Mouse (Mus musculus): ENCODE data around the gene Chrne. TPM values are rescaled to one million over a fixed set of nuclear protein-coding genes. Genes with fewer than 3 reads are reported as not detected.

Chrne gene
- not detected in 2 replicates for polyA plus RNA-seq (2012; rRNA removed)

DNA sequence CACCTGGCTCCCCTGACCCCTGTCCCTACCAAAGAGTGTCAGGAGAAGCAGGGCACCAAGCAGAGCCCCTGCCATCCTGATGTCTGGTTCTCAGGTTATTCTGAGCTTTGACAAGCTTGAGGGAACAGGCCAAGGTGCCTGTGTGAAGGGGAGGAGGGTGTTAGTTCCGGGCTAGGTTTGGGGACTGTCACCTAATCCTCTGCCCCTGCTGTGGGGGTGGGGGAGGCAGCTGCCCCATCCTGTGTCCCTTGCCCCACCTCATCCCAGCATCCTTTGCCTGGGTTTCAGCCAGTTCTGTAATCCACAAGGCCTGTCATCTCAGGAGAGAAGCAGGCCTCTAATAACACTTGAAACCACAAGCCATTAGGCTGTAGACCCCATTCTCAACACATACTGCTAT is at the start of gene Chrne:
TSS of gene Chrne (minus strand) at position 116 of the 400 bp plus-strand sequence.

DNA sequence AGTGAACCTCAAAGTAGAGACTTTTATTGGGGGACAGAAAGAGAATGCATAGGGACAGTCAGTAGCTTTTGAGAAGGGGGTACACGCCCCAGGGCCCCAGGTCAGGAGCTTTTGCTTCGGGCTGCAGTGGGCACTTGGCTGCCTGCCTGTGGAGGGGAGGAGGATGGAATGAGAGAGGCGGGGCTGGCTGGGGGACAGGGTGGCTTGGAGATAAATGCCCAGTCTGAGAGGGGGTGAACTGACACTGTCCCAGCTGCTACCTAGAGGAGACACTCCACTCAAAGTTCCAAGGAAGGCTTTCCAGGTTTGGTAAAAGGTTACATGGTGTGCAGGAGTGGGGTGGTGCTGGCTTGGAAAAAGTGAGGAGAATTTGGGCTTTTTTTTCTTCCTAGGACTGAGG is 37.9 kb upstream of the Chrne start, which contains the start of gene Eno3:
TSS of gene Eno3 (plus strand) at position 239 of the 400 bp plus-strand sequence.

DNA sequence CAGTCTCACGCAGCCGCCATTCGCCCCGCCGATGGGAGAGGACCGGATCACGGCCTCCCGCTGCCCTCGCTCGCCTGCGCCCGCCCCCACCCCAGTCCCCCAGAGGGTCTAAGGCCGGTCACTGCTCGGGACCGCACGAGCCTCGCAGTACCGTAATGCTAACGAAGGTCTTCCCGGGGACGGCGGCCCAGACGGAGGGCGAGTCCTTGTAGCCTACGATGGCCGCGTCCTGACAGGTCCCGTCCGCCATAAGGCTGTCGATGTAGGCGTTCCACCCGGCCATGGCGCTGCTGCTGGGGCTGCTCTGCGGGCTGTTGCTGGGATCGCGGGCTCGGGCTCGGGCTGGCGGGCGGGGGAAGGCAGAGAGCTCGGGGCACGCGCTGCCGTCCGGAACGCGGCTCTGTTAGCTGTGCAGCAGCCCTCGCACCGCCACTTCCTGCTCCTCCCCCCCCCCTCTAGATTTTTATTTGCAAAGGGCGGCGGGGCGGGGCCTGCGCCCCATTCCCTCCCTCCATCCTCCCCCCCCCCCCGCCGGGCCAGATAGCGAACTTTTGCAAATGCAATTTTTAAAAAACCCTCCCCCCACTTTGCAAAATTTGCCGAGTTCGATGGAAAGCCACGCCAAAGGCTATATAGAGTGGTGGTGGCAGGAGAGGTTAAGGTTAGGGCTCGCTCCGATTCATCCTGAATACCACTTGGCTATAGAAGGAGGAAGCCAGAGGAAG is 35.3 kb upstream of the Chrne start, which contains the start of gene Pfn1:
TSS of gene Pfn1 (minus strand) at position 447 of the 725 bp plus-strand sequence.

DNA sequence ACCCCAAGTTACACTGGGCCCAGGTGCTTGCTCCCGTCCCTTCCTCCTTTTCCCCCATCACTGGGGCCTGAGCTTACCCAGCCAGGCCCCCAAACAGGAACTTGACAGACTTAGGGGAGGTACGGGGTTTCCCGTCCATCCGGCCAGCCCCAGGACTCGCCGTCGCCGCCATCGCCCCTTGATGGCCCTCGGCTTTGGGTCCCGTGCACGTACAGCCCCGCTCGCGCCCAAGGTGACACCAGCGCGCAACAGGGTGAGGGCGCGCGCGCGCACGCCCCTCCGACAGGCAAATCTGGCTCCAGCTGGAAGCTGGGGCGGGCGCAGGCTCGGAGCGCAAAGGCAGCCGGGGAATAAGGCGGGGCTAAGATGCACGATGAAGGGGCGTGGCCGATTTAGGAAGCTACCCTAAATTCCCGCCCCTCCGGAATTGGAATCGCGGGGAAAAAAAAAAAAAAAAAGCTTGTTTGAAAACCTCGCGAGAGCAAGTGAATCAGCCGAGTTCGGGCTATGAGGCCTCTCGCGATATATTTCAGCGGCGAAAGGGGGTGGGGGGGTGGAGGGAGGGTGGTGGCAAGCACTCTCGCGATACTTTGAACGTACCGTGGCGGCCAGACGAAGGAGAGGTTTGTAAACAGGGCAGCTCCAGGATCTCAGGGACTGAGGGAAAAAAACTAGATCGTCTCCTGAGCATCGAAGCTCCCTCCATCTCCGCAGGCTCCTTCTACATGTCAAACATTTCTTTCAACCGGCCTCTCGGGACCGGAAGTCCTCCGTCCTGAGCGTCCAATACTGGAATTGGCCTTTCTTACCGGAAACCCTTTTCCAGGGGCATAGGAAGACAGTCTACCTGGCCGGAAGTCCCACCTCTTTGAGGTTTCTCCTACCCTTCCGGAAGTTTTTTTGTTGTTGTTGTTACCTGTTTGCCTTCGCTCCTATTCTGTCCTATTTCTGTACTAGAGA is 28.0 kb upstream of the Chrne start, which contains the start of the genes Rnf167 and Slc25a11:
TSS of gene Rnf167 (plus strand) at position 545 of the 960 bp plus-strand sequence.
TSS of gene Slc25a11 (minus strand) at position 789 of the 960 bp plus-strand sequence.

DNA sequence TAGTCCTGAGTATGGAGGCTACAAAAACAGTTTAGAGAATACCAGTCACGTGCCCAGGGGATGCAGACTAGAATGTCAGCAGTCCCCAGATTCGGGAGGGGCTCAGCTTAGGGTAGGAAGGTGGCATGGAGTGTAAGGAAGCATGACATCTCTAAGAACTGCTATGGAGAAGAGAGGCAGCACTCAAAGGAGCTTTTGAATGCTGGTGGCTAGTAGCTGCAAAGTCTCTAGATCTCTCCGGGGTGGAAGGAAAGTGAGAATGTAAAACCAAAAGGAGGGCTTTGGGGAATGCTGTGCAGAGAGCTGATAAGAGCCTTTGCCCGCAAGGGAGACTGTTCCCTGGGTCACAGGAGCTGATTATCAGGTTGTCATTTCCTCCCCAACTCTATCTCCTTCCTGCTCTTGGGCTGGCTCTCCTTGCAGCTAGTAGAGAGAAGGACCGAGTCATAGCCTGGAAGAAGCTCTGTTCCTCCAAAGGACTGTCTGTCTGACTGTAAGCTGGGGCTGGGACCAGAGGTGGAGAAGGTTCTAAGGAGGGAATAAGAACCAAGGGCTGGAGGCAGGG is 19.8 kb upstream of the Chrne start, which contains the start of gene Gp1ba:
TSS of gene Gp1ba (plus strand) at position 409 of the 565 bp plus-strand sequence.

DNA sequence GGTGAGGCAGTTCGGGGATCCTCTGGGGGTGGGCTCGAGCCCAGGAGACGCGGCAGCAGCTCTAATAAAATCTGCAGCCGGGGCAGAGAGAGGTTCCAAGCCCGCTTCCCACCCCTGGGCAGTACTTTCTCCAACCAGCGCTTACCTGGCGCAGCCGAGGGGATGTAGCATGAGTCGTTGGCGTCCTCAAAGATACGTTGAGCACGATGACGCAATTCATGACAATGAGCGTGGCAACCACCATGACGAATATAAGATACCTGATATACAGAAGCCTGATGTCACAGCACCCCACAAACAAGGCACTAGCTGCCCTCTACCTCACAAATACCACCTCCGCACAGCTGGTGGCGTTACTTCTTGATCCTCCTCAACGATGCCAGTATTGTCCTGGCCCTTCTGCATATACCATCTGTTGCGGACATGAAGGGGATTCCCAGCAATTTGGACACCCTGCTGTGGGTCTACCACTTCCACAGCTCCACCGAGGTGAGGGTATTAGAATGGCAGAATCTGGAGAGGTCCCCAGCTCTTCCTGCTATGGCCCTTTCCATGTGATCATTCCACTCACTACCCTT is 3.4 kb downstream of the Chrne start, which contains the start of gene 4930544D05Rik:
TSS of gene 4930544D05Rik (plus strand) at position 333 of the 578 bp plus-strand sequence.

Other genes starting within 250 kb of the Chrne start
- 34.7 and 45.0 TPM in 2 replicates for gene Pelp1, start 209.2 kb downstream of the Chrne start, polyA plus RNA-seq (2012; rRNA removed)
- 49.1 and 64.2 TPM in 2 replicates for gene Arrb2, start 186.6 kb downstream of the Chrne start, polyA plus RNA-seq (2012; rRNA removed)
- 37.6 and 48.2 TPM in 2 replicates for gene Med11, start 167.3 kb downstream of the Chrne start, polyA plus RNA-seq (2012; rRNA removed)
- 0.47 and 0.52 TPM in 2 replicates for gene Zmynd15, start 159.8 kb downstream of the Chrne start, polyA plus RNA-seq (2012; rRNA removed)
- 1.7 and 2.2 TPM in 2 replicates for gene Cxcl16, start 159.2 kb downstream of the Chrne start, polyA plus RNA-seq (2012; rRNA removed)
- gene Tm4sf5, start 114.0 kb downstream of the Chrne start, polyA plus RNA-seq (2012; rRNA removed) = 1.2 and 1.3 TPM in 2 replicates
- gene Vmo1, start 104.6 kb downstream of the Chrne start, polyA plus RNA-seq (2012; rRNA removed) = 0.22 and 0.30 TPM in 2 replicates
- gene Gltpd2, start 100.0 kb downstream of the Chrne start, polyA plus RNA-seq (2012; rRNA removed) = 0.25 and 0.60 TPM in 2 replicates
- 450 and 522 TPM in 2 replicates for gene Psmb6, start 93.8 kb downstream of the Chrne start, polyA plus RNA-seq (2012; rRNA removed)
- not detected in 2 replicates for gene Gm40193, start 86.3 kb downstream of the Chrne start, polyA plus RNA-seq (2012; rRNA removed)
- gene Pld2, start 79.2 kb downstream of the Chrne start, polyA plus RNA-seq (2012; rRNA removed) = 7.3 and 9.7 TPM in 2 replicates
- 51.8 and 75.5 TPM in 2 replicates for gene Mink1, start 56.3 kb downstream of the Chrne start, polyA plus RNA-seq (2012; rRNA removed)
- gene 4930544D05Rik, start 3.4 kb downstream of the Chrne start, polyA plus RNA-seq (2012; rRNA removed) = not detected in 2 replicates
- 0.71 and 1.1 TPM in 2 replicates for gene Gp1ba, start 19.9 kb upstream of the Chrne start, polyA plus RNA-seq (2012; rRNA removed)
- gene Rnf167, start 28.0 kb upstream of the Chrne start, polyA plus RNA-seq (2012; rRNA removed) = 65.1 and 75.1 TPM in 2 replicates
- gene Slc25a11, start 28.3 kb upstream of the Chrne start, polyA plus RNA-seq (2012; rRNA removed) = 97.5 and 110 TPM in 2 replicates
- gene Pfn1, start 35.4 kb upstream of the Chrne start, polyA plus RNA-seq (2012; rRNA removed) = 596 and 833 TPM in 2 replicates
- gene Eno3, start 38.0 kb upstream of the Chrne start, polyA plus RNA-seq (2012; rRNA removed) = 31.1 and 40.7 TPM in 2 replicates
- 113 and 176 TPM in 2 replicates for gene Spag7, start 50.2 kb upstream of the Chrne start, polyA plus RNA-seq (2012; rRNA removed)
- 12.3 TPM in 2 replicates for gene Camta2, start 68.9 kb upstream of the Chrne start, polyA plus RNA-seq (2012; rRNA removed)
- 0.44 and 1.1 TPM in 2 replicates for gene Inca1, start 80.9 kb upstream of the Chrne start, polyA plus RNA-seq (2012; rRNA removed)
- gene Kif1c, start 81.3 kb upstream of the Chrne start, polyA plus RNA-seq (2012; rRNA removed) = 28.3 and 36.8 TPM in 2 replicates
- 4.8 and 5.2 TPM in 2 replicates for gene Zfp3, start 145.0 kb upstream of the Chrne start, polyA plus RNA-seq (2012; rRNA removed)
- 0.05 TPM in 1 of 2 replicates, not detected in the other for gene Scimp, start 193.4 kb upstream of the Chrne start, polyA plus RNA-seq (2012; rRNA removed)
- gene Rabep1, start 225.6 kb upstream of the Chrne start, polyA plus RNA-seq (2012; rRNA removed) = 19.7 and 22.9 TPM in 2 replicates

Measured in central nervous system, embryonic 11.5 days (tissue).